Mouse (Mus musculus) heart, embryonic 13.5 days (tissue): ENCODE data around the gene Mettl25. TPM values are rescaled to one million over a fixed set of nuclear protein-coding genes. Genes with fewer than 3 reads are reported as not detected.

ENCODE experiments used
- ATAC-seq: fragments of 200-750 bp; cut with Nextera tagmentation; 2 replicates; pipeline ENCODE4 v1.8.0; 2017; ENCODE audit warnings: moderate TSS enrichment; ENCODE audit not compliant: insufficient number of reproducible peaks, low FRiP score, low TSS enrichment; ENCODE audit errors: extremely low read depth
- H3K27ac ChIP-seq: fragments of 300-500 bp; sonication (generic); replicated peaks from 2 replicates; pipeline ENCODE4 v1.5.1; 2015; ENCODE audit warnings: moderate library complexity, mild to moderate bottlenecking, inconsistent platforms
- H3K27me3 ChIP-seq: fragments of 300-500 bp; sonication (generic); replicated peaks from 2 replicates; pipeline ENCODE4 v1.6.1; 2015; ENCODE audit warnings: mild to moderate bottlenecking, inconsistent platforms
- H3K36me3 ChIP-seq: fragments of 300-500 bp; sonication (generic); 2 replicates; pipeline ENCODE4 v1.6.1; 2015; ENCODE audit warnings: mild to moderate bottlenecking, inconsistent platforms
- H3K4me1 ChIP-seq: fragments of 300-500 bp; sonication (generic); 2 replicates; pipeline ENCODE4 v1.6.1; 2015; ENCODE audit warnings: inconsistent platforms
- H3K4me2 ChIP-seq: fragments of 300-500 bp; sonication (generic); 2 replicates; pipeline ENCODE4 v1.6.1; 2015; ENCODE audit warnings: inconsistent platforms, mild to moderate bottlenecking, moderate library complexity
- H3K4me3 ChIP-seq: fragments of 300-500 bp; sonication (generic); 2 replicates; pipeline ENCODE4 v1.5.1; 2015; ENCODE audit warnings: moderate library complexity, mild to moderate bottlenecking, inconsistent platforms
- H3K9ac ChIP-seq: fragments of 300-500 bp; sonication (generic); 2 replicates; pipeline ENCODE4 v1.6.1; 2015; ENCODE audit warnings: inconsistent platforms, mild to moderate bottlenecking, moderate library complexity
- H3K9me3 ChIP-seq: fragments of 300-500 bp; sonication (generic); 2 replicates; pipeline ENCODE4 v1.6.1; 2016; ENCODE audit warnings: inconsistent platforms
- WGBS: fragments of 180-500 bp; shearing (Covaris S2); methylation state at CpG from one replicate; pipeline ENCODE4 v1.1.7; 2015; ENCODE audit warnings: mixed read lengths; 5-methylcytosine and 5-hydroxymethylcytosine counted together
- polyA plus RNA-seq: library from polyadenylated mRNA; unstranded; fragments of >200 nt; fragmentation: Nextera tagmentation; extraction: Ambion mirVana; gene quantifications from 2 replicates; pipeline ENCODE4 v1.2.1, GENCODE M21; 2015

Gene Mettl25
- polyA plus RNA-seq, 1 experiment from 2014 or later = 9.0 TPM

DNA sequence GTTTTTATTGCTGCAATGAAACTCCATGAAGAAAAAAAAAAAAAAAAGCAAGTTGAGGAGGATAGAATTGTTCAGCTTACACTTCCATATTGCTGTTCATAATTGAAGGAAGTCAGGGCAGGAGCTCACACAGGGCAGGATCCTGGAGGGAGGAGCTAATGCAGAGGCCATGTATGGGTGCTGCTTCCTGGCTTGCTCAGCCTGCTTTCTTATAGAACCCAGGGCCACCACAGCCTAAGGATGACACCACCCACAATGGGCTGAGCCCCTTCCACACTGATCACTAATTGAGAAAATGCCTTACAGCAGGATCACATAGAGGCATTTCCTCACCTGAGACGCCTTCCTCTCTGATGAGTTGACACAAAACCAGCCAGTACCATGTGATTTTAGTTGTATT is 95.2 kb downstream of the Mettl25 start:
- H3K27me3 ChIP-seq = no peaks in the 10 kb centered on the region
- WGBS = 76% methylated on average over 1 of the region's 1 CpGs
- H3K4me1 ChIP-seq = no peaks in the 10 kb centered on the region
- H3K27ac ChIP-seq = no peak overlapping the region
- H3K4me3 ChIP-seq = no peak overlapping the region
- no peak overlapping the region for H3K4me2 ChIP-seq
- H3K9ac ChIP-seq = no peak overlapping the region
- H3K36me3 ChIP-seq = no peaks in the 10 kb centered on the region
- ATAC-seq = no peak
- H3K9me3 ChIP-seq = no peaks in the 10 kb centered on the region

GRCm38 (mm10) chr10:105741736-105742135 is 99.4 kb downstream of the Mettl25 start:
- Histone ChIP-seq H3K4me2 (no peak overlapping the region), H3K9me3 (no peaks in the 10 kb centered on the region), H3K9ac (no peak overlapping the region), H3K27ac (no peak overlapping the region), H3K36me3 (no peaks in the 10 kb centered on the region), H3K4me3 (no peak overlapping the region), H3K4me1 (no peaks in the 10 kb centered on the region), H3K27me3 (no peaks in the 10 kb centered on the region)
- ATAC-seq = no peak
- 62% methylated on average over 6 of the region's 6 CpGs for WGBS

GRCm38 (mm10) chr10:105738942-105739341 is 102.2 kb downstream of the Mettl25 start:
- Histone ChIP-seq H3K9me3 (no peaks in the 10 kb centered on the region), H3K9ac (no peak overlapping the region), H3K27me3 (no peaks in the 10 kb centered on the region), H3K27ac (no peak overlapping the region), H3K4me3 (no peak overlapping the region), H3K36me3 (no peaks in the 10 kb centered on the region), H3K4me1 (no peaks in the 10 kb centered on the region), H3K4me2 (no peak overlapping the region)
- ATAC-seq = no peak
- WGBS = 65% methylated on average over 5 of the region's 5 CpGs

DNA sequence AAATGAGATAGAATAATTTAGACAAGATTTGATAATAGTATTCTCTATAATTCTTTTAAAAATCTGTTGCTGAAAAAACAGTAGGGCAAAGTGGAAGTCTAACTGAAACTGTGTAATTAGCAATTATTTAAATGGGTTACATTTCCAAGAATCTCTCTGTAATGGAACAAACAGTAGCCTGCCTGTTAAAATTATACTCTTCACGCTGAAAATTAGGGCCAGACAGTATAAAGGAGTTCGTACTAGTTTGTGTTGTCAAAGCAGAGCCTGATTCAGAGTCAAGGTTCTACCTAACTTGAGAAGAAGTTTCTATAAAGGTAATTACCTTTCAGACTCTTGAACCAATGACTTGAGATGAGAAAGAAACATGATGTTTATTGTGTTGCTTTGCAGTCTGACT is 113.4 kb downstream of the Mettl25 start:
- Histone ChIP-seq H3K9me3 (0 out of 2 replicates have a peak, but pooled peaks cover 6% of the 10 kb centered on the region), H3K4me2 (no peak overlapping the region), H3K4me3 (no peak overlapping the region), H3K4me1 (no peaks in the 10 kb centered on the region), H3K9ac (no peak overlapping the region), H3K36me3 (no peaks in the 10 kb centered on the region), H3K27me3 (no peaks in the 10 kb centered on the region), H3K27ac (no peak overlapping the region)
- ATAC-seq = no peak
- WGBS = 77% methylated on average over 2 of the region's 2 CpGs

- Histone ChIP-seq H3K9me3 (0 out of 2 replicates have a peak, but pooled peaks cover 6% of the 10 kb centered on the region), H3K27me3 (no peaks in the 10 kb centered on the region), H3K36me3 (no peaks in the 10 kb centered on the region), H3K9ac (no peak overlapping the region), H3K27ac (no peak overlapping the region), H3K4me1 (no peaks in the 10 kb centered on the region), H3K4me3 (no peak overlapping the region), H3K4me2 (no peak overlapping the region)
- no peak for ATAC-seq
- WGBS = 74% methylated on average over 6 of the region's 6 CpGs
These were observed 113.8 kb downstream of the Mettl25 start for GRCm38 (mm10) chr10:105727353-105727752.

GRCm38 (mm10) chr10:105714844-105715243 is 126.3 kb downstream of the Mettl25 start:
- H3K27me3 ChIP-seq = no peaks in the 10 kb centered on the region
- no peaks in the 10 kb centered on the region for H3K9me3 ChIP-seq
- 16% methylated on average over 6 of the region's 6 CpGs for WGBS
- H3K27ac ChIP-seq = no peak overlapping the region
- no peak overlapping the region for H3K4me3 ChIP-seq
- no peak overlapping the region for H3K9ac ChIP-seq
- no peak overlapping the region for H3K4me2 ChIP-seq
- no peaks in the 10 kb centered on the region for H3K4me1 ChIP-seq
- H3K36me3 ChIP-seq = no peaks in the 10 kb centered on the region
- ATAC-seq = no peak

GRCm38 (mm10) chr10:105714366-105714765 is 126.8 kb downstream of the Mettl25 start:
- no peak for ATAC-seq
- Histone ChIP-seq H3K4me2 (no peak overlapping the region), H3K9me3 (no peaks in the 10 kb centered on the region), H3K4me3 (no peak overlapping the region), H3K27me3 (no peaks in the 10 kb centered on the region), H3K36me3 (no peaks in the 10 kb centered on the region), H3K9ac (no peak overlapping the region), H3K4me1 (no peaks in the 10 kb centered on the region), H3K27ac (no peak overlapping the region)
- WGBS = 60% methylated on average over 4 of the region's 4 CpGs

- H3K4me3 ChIP-seq = no peak overlapping the region
- ATAC-seq = no peak
- no peak overlapping the region for H3K27ac ChIP-seq
- no peaks in the 10 kb centered on the region for H3K4me1 ChIP-seq
- H3K4me2 ChIP-seq = no peak overlapping the region
- H3K9me3 ChIP-seq = no peaks in the 10 kb centered on the region
- no peaks in the 10 kb centered on the region for H3K36me3 ChIP-seq
- WGBS = 70% methylated on average over 5 of the region's 5 CpGs
- no peak overlapping the region for H3K9ac ChIP-seq
- no peaks in the 10 kb centered on the region for H3K27me3 ChIP-seq
These were observed 128.0 kb downstream of the Mettl25 start for GRCm38 (mm10) chr10:105713222-105713621.

Other genes with a start within 250 kb of the Mettl25 start
- gene Ccdc59, start 313 bp downstream of the Mettl25 start, polyA plus RNA-seq = 32.8 and 33.9 TPM in 2 replicates